Mouse (Mus musculus) spleen, adult 2 months (tissue): ENCODE measurements around the gene Tnfsf11. TPM values are rescaled to one million over a fixed set of nuclear protein-coding genes. Genes with fewer than 3 reads are reported as not detected.

Source experiments
- DNase-seq, 2 experiments: peaks; one replicate each; pipeline versions ENCODE4 v3.0.0 to v3.0.0-alpha.2; 2012 to 2021; ENCODE audit warnings: low spot score in 2 of 2, low read depth in 1 of 2
- H3K27ac ChIP-seq: fragments of 200-500 bp; 2 replicates; pipeline ENCODE4 v1.5.1; 2012; ENCODE audit warnings: low read length, inconsistent platforms; ENCODE audit not compliant: insufficient read depth
- H3K27me3 ChIP-seq: fragments of 200-500 bp; 2 replicates; pipeline ENCODE4 v1.6.1; 2012; ENCODE audit warnings: mild to moderate bottlenecking, moderate library complexity, low read length, inconsistent platforms; ENCODE audit not compliant: control insufficient read depth, insufficient read depth
- H3K36me3 ChIP-seq: fragments of 200-500 bp; 2 replicates; pipeline ENCODE4 v1.6.1; 2012; ENCODE audit warnings: mild to moderate bottlenecking, low read length, inconsistent platforms; ENCODE audit not compliant: control insufficient read depth, insufficient read depth
- H3K4me1 ChIP-seq: fragments of 200-500 bp; 2 replicates; pipeline ENCODE4 v1.6.1; 2011; ENCODE audit warnings: inconsistent platforms; ENCODE audit not compliant: control insufficient read depth, insufficient read depth, insufficient read length
- H3K4me3 ChIP-seq: fragments of 200-500 bp; 2 replicates; pipeline ENCODE4 v1.5.1; 2011; ENCODE audit warnings: mild to moderate bottlenecking, inconsistent platforms; ENCODE audit not compliant: insufficient read depth, insufficient read length; ENCODE audit errors: extremely low read depth
- CTCF ChIP-seq: fragments of 200-500 bp; IDR thresholded peaks from 2 replicates; pipeline ENCODE4 v1.5.1; 2011; ENCODE audit warnings: mild to moderate bottlenecking, inconsistent platforms; ENCODE audit not compliant: insufficient read depth, insufficient read length, insufficient replicate concordance; ENCODE audit errors: extremely low read depth
- POLR2A ChIP-seq: fragments of 200-500 bp; IDR thresholded peaks from 2 replicates; pipeline ENCODE4 v1.6.1; 2011; ENCODE audit warnings: low read depth, low read length, inconsistent platforms
- WGBS: fragments of 180-500 bp; shearing (Covaris S2); methylation state at CpG from one replicate; pipeline ENCODE4 v1.1.7; 2018; 5-methylcytosine and 5-hydroxymethylcytosine counted together
- polyA plus RNA-seq: library from polyadenylated mRNA; depleted of rRNA; stranded (reverse); fragments of >200 nt; gene quantifications from 2 replicates; pipeline ENCODE4 v1.2.3, GENCODE M21; 2012; rRNA removed

The Tnfsf11 gene
- polyA plus RNA-seq, 1 experiment: 0.61 TPM

DNA sequence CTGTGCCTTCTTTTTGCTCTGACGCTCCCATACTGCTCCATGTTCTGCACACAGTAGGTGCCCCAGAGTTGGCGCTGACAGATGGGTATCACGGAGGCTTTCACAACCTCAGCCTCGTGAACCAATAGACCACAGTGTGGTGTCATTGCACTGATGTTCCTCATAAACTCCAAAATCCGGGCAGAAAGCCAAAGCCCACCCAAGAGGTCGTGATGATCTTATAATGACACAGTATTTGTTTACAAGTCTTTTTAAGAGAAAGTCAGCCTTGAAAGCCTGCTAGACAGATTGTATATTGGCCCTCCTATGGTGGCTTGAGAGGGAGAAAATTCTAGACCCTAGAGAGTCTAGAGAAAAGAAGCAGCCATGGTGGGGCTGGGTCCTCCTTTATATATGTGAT is 70.6 kb downstream of the Tnfsf11 start:
- Histone ChIP-seq H3K27ac (no peak overlapping the region), H3K4me3 (no peak overlapping the region), H3K4me1 (no peaks in the 10 kb centered on the region), H3K36me3 (no peaks in the 10 kb centered on the region), H3K27me3 (no peaks in the 10 kb centered on the region)
- WGBS: 63% methylated on average over 6 of the region's 6 CpGs
- no peak for TF ChIP-seq CTCF
- TF ChIP-seq POLR2A: no peak
- no peak for DNase-seq

DNA sequence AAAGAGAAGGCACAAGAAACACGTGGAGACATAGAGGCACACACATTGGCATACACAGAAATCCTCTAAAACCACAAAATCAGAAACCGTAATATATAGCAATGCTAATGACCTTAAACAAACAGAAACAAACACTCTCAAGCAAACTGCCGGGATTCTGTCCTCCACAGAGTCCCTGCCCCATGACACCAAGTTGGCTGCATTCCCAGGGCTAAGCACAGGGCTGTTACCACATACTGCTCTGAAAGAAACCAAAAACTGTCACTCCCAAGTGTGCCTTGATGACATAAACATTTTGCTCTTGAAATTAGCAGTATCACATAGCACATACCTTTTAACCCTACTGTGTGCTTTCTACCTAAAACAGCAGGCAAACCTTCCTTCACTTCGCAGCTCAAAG is 71.7 kb downstream of the Tnfsf11 start:
- no peak for DNase-seq
- WGBS: 56% methylated on average over 4 of the region's 4 CpGs
- TF ChIP-seq POLR2A: no peak
- no peak for TF ChIP-seq CTCF

DNA sequence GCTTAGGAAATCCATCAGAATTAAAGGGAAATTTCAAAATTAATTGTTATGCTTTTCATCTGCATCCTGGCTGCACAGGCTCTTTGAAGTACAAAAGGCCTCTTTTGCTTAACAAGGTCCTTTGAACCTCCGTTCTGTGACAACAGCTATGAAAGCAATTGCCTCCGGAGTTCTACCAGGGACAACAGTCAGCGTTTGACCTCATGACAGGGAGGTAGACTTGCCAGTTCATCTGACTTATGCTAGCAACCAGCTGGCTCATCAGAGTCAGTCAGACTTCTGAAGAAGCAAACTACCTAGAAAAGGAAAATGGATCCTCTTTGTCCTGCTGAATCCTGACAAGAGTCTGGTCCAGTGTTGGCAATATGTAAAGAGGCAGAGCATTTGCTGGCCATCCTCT is 72.5 kb downstream of the Tnfsf11 start:
- H3K36me3 ChIP-seq: no peaks in the 10 kb centered on the region
- no peak overlapping the region for H3K4me3 ChIP-seq
- H3K4me1 ChIP-seq: no peaks in the 10 kb centered on the region
- no peak overlapping the region for H3K27ac ChIP-seq
- no peak for TF ChIP-seq POLR2A
- no peak for TF ChIP-seq CTCF
- no peaks in the 10 kb centered on the region for H3K27me3 ChIP-seq
- 69% methylated on average over 3 of the region's 3 CpGs for WGBS
- no peak for DNase-seq

More for the DNA sequence above, 71.7 kb downstream of the Tnfsf11 start:
- H3K4me1 ChIP-seq: no peaks in the 10 kb centered on the region
- H3K4me3 ChIP-seq: no peak overlapping the region
- H3K27me3 ChIP-seq: no peaks in the 10 kb centered on the region
- no peak overlapping the region for H3K27ac ChIP-seq
- no peaks in the 10 kb centered on the region for H3K36me3 ChIP-seq

DNA sequence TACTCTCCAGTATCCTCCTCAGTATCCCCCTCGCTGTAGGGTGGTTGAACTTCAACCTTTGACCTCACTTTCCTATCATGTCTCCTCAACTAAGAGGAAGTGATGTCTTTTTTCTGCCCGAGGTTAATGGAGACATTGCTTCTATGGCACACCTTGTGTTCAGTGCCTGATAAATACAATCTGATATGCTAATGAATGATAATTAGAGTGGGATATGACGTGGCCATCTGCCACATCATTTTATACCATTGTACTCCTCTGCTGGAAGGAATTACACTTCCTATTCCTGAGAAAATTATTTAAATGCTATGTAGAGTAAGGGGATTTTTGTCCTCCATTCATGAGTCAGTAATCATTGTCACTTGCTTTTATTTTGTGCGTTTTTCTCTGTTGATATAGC is 78.8 kb downstream of the Tnfsf11 start:
- WGBS: 71% methylated on average over 4 of the region's 4 CpGs
- no peak for TF ChIP-seq CTCF
- TF ChIP-seq POLR2A: no peak

More for the DNA sequence above, 78.8 kb downstream of the Tnfsf11 start:
- Histone ChIP-seq H3K4me3 (no peak overlapping the region), H3K27ac (no peak overlapping the region), H3K27me3 (no peaks in the 10 kb centered on the region), H3K4me1 (no peaks in the 10 kb centered on the region), H3K36me3 (no peaks in the 10 kb centered on the region)
- no peak for DNase-seq

Other genes starting within 250 kb of the Tnfsf11 start
- not detected in 2 replicates for gene Fam216b, start 219.0 kb downstream of the Tnfsf11 start, polyA plus RNA-seq
- 2.6 and 3.1 TPM in 2 replicates for gene Akap11, start 228.8 kb upstream of the Tnfsf11 start, polyA plus RNA-seq